Mouse (Mus musculus): ENCODE results near the gene Taf3.

The Taf3 gene

GRCm38 (mm10) chr2:10010263-10010909 lies 38.0 kb downstream of the Taf3 start:
- DNase-seq (ENCODE audit: low read depth, low spot score), result peak; percentile 40

- no peak for DNase-seq (ENCODE audit: low read depth, low spot score)
Measured at GRCm38 (mm10) chr2:10009671-10010254, 38.6 kb downstream of the Taf3 start.

GRCm38 (mm10) chr2:10008593-10008992 lies 39.8 kb downstream of the Taf3 start:
- DNase-seq (ENCODE audit: low read depth, low spot score), result no peak

- no peak for DNase-seq (ENCODE audit: low read depth, low spot score)
Measured at GRCm38 (mm10) chr2:10004960-10005621, 43.3 kb downstream of the Taf3 start.

GRCm38 (mm10) chr2:10003358-10003757 lies 45.0 kb downstream of the Taf3 start:
- DNase-seq (ENCODE audit: low read depth, low spot score), result no peak

GRCm38 (mm10) chr2:10001591-10001990 lies 46.8 kb downstream of the Taf3 start:
- no peak for DNase-seq (ENCODE audit: low read depth, low spot score)

- no peak for DNase-seq (ENCODE audit: low read depth, low spot score)
Measured at GRCm38 (mm10) chr2:9997535-9997934, 50.9 kb downstream of the Taf3 start.

- DNase-seq (ENCODE audit: low read depth, low spot score), result no peak
Measured at GRCm38 (mm10) chr2:9996111-9996510, 52.3 kb downstream of the Taf3 start.

- no peak for DNase-seq (ENCODE audit: low read depth, low spot score)
Measured at GRCm38 (mm10) chr2:9990690-9991229, 57.6 kb downstream of the Taf3 start.

- no peak for DNase-seq (ENCODE audit: low read depth, low spot score)
Measured at GRCm38 (mm10) chr2:9989649-9990547, 58.5 kb downstream of the Taf3 start.

GRCm38 (mm10) chr2:9988290-9988689 lies 60.1 kb downstream of the Taf3 start:
- DNase-seq (ENCODE audit: low read depth, low spot score), result no peak

GRCm38 (mm10) chr2:9985979-9986447 lies 62.4 kb downstream of the Taf3 start:
- DNase-seq (ENCODE audit: low read depth, low spot score), result no peak

- DNase-seq (ENCODE audit: low read depth, low spot score), result no peak
Measured at GRCm38 (mm10) chr2:9982446-9982845, 66.0 kb downstream of the Taf3 start.

- DNase-seq (ENCODE audit: low read depth, low spot score), result no peak
Measured at GRCm38 (mm10) chr2:9971927-9972326, 76.5 kb downstream of the Taf3 start.

- DNase-seq (ENCODE audit: low read depth, low spot score), result no peak
Measured at GRCm38 (mm10) chr2:9970579-9970978, 77.8 kb downstream of the Taf3 start.

GRCm38 (mm10) chr2:9970178-9970577 lies 78.2 kb downstream of the Taf3 start:
- DNase-seq (ENCODE audit: low read depth, low spot score), result no peak

GRCm38 (mm10) chr2:9969734-9970133 lies 78.7 kb downstream of the Taf3 start:
- DNase-seq (ENCODE audit: low read depth, low spot score), result no peak

GRCm38 (mm10) chr2:9966634-9967033 lies 81.8 kb downstream of the Taf3 start:
- no peak for DNase-seq (ENCODE audit: low read depth, low spot score)

GRCm38 (mm10) chr2:9965608-9966007 lies 82.8 kb downstream of the Taf3 start:
- DNase-seq (ENCODE audit: low read depth, low spot score), result no peak

GRCm38 (mm10) chr2:9962871-9963270 lies 85.5 kb downstream of the Taf3 start:
- no peak for DNase-seq (ENCODE audit: low read depth, low spot score)

GRCm38 (mm10) chr2:9961708-9962107 lies 86.7 kb downstream of the Taf3 start:
- DNase-seq (ENCODE audit: low read depth, low spot score), result no peak

- no peak for DNase-seq (ENCODE audit: low read depth, low spot score)
Measured at GRCm38 (mm10) chr2:9958011-9958410, 90.4 kb downstream of the Taf3 start.
